Mouse (Mus musculus) inflammation-experienced regulatory T-cells, adult 6 months (primary cell): ENCODE data around the gene Hcfc2. TPM values are rescaled to one million over a fixed set of nuclear protein-coding genes. Genes with fewer than 3 reads are reported as not detected.

ENCODE experiments used
- ATAC-seq: one replicate; pipeline ENCODE4 v1.8.0; 2017
- polyA plus RNA-seq, 3 experiments: library from polyadenylated mRNA; unstranded; fragments of 100-300 nt; shearing (Covaris generic); gene quantifications; one replicate each; pipeline ENCODE4 v1.2.1; 2017

The Hcfc2 gene
- polyA plus RNA-seq, 3 experiments from 2014 or later = 27.9 to 33.4 (median 28.7) TPM

- ATAC-seq = no peak
Observed at GRCm38 (mm10) chr10:82741876-82742275, 45.9 kb downstream of the Hcfc2 start.

DNA sequence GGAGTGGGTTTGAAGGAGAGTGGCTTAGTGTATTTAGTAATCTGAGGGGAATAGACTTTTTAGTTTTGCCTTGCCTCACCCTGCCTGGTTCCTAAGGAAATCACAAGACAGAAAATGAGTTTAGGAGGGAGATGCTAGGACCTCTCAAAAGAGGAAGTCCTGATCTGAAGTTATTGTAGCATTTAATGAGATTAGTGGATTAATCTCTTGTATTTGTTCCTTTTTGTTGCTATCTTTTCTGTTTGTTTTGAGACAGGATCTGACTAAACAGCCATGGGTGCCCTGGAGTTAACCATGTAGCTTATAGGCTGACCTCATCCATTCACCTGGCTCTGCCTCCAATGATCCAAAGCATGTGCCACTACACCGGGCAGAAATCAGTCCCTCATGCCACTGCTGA is 46.6 kb downstream of the Hcfc2 start:
- ATAC-seq = no peak

DNA sequence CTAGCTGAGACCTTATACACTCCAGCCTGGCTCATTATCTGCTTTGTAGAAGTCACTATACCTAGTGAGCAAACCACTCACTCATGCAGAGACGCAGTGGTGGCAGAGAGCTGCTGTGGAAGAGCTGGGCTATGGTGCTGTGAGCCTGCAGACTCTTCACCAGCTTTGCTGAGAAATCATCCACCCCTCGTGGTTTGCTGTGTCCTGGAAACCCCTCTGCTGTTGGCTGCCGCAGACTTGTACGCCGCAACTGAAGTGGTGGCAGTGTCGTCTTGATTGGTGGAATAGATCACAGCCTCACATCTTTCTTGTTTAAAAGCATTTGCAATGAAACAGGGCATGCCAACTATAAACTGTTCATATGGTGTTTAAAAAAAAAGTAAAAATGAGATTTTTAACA is 48.3 kb downstream of the Hcfc2 start:
- no peak for ATAC-seq

- ATAC-seq = no peak
Observed at GRCm38 (mm10) chr10:82745301-82745700, 49.3 kb downstream of the Hcfc2 start.

GRCm38 (mm10) chr10:82746988-82747850 is 51.3 kb downstream of the Hcfc2 start:
- ATAC-seq = no peak

DNA sequence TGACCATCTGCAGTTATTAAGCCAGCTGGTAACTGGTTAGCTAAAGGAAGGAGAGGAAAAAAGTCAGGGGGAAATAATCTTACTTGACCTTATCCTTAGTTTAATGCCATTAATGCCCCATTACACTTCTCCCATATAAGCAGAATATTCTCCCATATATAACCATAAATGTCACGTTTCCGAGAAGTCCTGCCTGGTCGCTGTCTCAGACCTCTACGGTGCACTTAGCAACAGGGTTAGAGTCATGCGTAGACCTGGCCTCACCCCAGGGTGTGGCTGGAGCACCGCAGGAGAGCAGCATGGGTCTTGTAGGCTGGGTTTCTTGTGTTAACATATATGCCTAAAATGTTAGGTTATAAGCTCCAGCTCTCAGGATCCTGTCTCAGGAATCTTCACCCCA is 54.8 kb downstream of the Hcfc2 start:
- no peak for ATAC-seq

GRCm38 (mm10) chr10:82752921-82753320 is 57.0 kb downstream of the Hcfc2 start:
- ATAC-seq = no peak

- ATAC-seq = no peak
Observed at GRCm38 (mm10) chr10:82754642-82755041, 58.7 kb downstream of the Hcfc2 start.

DNA sequence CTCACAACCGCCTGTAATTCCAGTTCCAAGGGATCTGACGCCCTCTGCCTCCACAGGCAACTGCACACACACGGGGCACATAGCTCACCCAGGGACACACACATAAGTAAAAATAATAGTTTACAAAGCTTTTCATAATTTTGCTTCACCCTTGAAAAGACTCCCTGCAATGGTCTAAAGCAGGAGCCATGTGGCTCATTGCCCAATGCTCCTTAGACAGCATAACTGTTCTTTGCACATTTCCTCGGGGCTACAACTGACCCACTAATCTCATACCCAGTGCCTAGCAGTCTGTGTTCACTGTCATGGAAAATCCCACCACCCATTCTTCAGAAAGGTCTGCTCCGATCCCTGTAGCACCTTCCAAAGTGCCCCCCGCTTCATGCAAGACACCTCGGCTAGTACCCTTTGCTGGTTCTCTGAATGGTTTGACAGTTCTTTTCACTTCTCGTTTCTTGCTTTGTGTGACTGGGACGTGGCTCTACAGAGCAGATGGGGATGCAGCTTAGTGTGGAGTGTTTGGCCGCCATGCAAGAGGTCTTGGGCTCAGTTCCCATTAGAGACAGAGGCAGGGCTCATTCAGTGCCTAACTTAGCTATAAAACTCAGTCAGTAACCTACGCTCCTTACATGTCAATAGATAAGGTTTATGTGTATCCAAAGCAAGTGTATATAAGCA is 59.4 kb downstream of the Hcfc2 start:
- no peak for ATAC-seq

DNA sequence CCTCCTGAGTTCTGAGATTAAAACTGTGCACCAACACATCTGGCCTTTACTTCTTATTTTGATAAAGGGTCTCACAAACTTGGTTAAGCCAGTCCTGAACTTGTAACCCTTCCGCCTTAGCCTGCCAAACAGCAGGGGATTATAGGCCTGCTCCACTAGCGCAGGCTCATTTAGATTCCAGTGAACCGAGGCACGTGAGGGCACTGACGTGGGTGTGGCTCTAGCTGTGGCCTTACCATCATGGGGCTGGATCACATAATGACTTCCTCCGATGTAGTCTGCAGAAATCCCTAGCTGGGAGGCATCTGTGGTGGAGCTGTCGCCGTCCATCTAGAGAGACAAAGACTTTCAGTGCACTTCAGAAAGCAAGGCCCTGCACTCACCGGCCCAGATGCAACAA is 60.5 kb downstream of the Hcfc2 start:
- ATAC-seq = no peak

- no peak for ATAC-seq
Observed at GRCm38 (mm10) chr10:82757341-82757740, 61.4 kb downstream of the Hcfc2 start.

DNA sequence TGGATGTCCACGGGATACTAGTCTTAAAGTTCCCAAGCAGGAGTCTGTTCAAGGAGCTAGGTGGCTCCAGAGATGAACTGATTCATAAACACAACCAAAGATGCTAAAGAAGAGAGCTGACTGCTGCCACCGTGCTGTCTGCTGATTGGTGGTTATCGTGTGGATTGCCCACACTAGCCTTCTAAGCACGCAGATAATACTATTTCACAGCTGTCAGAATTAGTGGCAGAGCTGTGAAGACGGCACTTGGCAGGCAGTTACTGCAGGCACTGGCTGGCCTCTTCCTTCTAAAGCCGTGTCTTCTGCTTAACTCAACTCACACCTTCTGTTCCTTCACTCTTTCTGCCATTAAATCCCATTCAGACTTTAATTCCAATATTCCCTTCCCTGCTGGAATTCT is 62.4 kb downstream of the Hcfc2 start:
- ATAC-seq = no peak

GRCm38 (mm10) chr10:82758878-82759277 is 62.9 kb downstream of the Hcfc2 start:
- no peak for ATAC-seq

- ATAC-seq = no peak
Observed at GRCm38 (mm10) chr10:82759706-82760105, 63.7 kb downstream of the Hcfc2 start.

DNA sequence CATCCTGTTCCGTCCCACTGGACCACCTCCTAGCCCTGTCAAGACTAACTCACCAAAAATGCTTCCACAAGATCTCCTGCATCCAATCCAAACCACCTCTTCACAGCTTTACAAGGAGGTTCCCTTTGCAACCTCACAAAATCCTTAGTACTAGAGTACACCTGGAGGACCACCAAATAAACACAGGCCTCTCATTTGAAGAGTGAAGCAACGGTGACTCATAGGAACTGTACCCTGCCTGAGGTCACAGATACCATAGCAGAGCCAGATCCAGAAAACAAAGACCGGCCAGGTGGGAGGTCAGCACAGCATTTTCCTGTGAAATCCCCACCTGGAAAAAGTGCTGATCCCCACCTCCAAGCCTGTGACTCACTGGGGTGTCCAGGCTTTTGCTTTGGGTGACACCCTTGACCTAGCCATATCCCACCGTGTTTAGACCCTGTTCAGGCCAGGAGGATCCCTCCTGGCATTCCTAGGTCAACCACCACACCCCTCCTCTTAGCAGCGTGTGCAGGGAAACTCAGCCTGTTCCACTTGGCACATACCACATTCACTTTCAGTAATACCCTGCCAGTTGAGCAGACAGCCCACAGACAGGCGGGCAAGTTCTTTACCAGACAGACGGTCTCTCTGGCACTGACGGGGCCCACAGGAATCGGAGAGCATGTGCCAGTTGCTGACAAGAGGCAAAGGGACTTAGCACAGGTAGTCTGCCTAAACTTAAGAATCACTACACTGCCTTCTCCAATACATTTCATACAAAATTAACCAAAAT is 65.3 kb downstream of the Hcfc2 start:
- no peak for ATAC-seq

DNA sequence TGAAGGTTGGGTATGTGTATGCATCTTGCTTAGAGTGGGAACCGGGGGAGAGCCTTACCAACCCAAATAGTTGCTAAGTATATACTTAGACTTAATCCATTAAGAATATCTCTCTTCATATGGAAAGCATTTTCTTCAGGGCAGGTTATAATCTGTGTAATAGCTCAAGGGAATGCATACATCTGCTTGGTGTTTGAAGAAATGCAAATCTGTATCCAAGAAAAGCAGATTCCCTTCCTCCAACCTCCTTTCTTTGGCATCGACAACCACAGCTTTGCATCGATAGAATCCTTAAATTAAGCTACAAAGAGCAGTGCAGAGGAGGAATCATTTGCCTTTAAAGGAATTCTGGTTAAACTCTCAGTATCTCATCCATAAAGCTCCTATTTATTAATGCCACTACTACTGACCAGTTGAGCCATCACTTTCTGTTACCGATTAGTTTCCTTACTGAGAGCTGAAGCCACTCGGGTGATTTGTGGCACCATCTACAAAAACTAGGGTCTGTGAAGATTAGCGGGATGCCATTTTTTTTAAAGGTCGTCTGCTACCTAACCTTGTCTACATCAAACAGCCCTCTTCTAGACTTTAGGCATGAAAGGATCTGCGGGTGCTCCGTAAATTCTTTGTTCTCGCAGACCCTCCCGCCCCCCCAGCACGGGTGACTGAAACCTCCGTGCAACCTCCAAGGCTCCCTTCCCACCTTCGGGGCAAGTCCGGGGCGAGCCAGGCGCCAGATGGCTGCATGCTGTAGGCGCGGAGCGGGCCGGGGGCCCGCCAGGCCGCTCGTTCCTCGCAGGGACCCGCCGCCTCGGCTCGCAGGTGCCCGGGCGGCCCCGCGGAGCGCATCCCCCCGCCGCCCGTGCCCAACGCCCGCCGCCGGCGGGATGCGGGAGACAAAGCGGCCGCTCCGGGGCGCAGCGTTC is 67.1 kb downstream of the Hcfc2 start:
- ATAC-seq = no peak

DNA sequence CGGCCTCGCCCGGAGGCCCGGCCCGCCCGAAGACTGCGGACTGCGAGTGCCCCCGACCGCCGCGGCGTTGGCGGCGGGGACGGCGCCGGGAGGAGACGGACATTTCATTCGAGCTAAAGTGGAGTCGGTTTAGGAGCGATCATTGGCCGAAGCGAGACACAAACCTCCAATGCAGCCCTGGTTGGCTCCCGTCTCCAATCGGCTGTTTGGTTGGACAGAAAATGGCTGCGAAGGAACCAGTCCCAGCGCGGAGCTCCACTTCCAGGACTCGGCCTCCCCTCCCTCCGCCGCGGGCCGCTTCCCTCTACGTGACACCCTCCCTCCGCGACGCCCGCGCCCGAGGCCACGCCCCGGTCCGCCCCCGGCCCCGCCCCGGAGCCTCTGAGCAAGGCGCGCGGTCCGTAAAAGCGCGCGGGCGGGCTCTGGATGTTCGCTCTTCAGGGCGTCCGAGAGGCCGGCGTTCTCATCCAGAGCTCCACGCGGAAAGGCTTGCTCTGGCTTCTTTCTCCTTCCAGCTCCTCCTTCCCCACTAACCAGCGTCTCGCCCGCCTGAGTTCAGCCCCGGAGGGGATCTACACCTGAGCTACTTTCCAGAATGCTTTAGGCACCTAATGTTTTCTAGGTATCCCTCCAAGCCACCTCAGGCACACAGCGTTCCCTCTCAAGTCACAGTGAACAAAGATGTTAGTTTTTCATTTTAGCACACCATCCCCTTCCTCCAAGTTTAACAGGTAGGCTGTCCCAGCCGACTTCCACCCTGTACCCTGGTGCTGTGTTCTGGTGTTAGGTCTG is 68.1 kb downstream of the Hcfc2 start, which contains the start of gene Nfyb:
Gene Nfyb, minus strand, starts transcription at position 305 of the 792 bp plus-strand sequence.
- ATAC-seq = peak; percentile 96

DNA sequence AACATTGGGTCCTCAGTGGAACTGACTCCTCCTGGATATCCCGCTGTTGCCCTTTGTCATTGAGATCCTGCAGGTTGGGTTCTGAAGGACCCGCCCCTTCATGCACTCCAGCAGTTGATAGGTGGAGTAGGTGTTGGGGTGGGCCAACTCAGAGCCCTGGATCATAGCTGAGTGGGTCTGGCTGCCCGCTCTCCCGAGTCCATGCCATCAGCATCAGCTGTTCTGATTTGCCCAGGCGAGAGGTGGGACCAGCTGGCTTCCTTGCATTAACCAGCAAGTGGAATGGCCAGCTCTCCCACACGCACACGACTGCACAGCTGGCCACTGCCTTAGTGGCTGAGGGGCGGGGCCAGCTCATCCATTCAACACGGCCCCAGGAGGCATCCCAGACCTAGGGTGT is 72.9 kb downstream of the Hcfc2 start:
- no peak for ATAC-seq

DNA sequence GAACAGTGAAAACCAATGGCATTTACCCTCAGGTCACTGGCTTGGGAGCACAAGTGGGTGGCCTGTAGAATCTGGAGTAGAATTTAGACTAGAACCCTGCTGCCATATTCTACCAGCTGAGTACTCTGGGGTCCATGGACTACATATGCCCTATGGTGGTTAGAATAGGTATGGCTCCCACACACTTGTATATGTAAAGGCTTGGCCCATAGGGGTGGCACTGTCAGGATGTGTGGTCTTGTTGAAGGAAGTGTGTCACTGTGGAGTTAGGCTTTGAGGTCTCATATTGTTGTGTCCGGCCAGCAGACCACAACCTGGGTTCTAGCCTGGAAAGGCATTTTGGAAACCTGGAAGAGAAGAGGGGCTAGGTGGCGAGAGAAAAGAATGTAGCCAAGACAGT is 74.8 kb downstream of the Hcfc2 start:
- no peak for ATAC-seq

GRCm38 (mm10) chr10:82771595-82772170 is 75.7 kb downstream of the Hcfc2 start:
- ATAC-seq = no peak

GRCm38 (mm10) chr10:82774841-82775240 is 78.9 kb downstream of the Hcfc2 start:
- ATAC-seq = no peak
